Mouse (Mus musculus) spleen, adult 2 months (tissue): ENCODE measurements around the gene Sult6b2. TPM values are rescaled to one million over a fixed set of nuclear protein-coding genes. Genes with fewer than 3 reads are reported as not detected.
A peak's percentile ranks its signal among the peaks of the same experiment; 100 is the strongest.

Source experiments
- DNase-seq, 2 experiments: peaks; one replicate each; pipeline versions ENCODE4 v3.0.0 to v3.0.0-alpha.2; 2012 to 2021; ENCODE audit warnings: low spot score in 2 of 2, low read depth in 1 of 2
- H3K27ac ChIP-seq: fragments of 200-500 bp; 2 replicates; pipeline ENCODE4 v1.5.1; 2012; ENCODE audit warnings: low read length, inconsistent platforms; ENCODE audit not compliant: insufficient read depth
- H3K27me3 ChIP-seq: fragments of 200-500 bp; 2 replicates; pipeline ENCODE4 v1.6.1; 2012; ENCODE audit warnings: mild to moderate bottlenecking, moderate library complexity, low read length, inconsistent platforms; ENCODE audit not compliant: control insufficient read depth, insufficient read depth
- H3K36me3 ChIP-seq: fragments of 200-500 bp; 2 replicates; pipeline ENCODE4 v1.6.1; 2012; ENCODE audit warnings: mild to moderate bottlenecking, low read length, inconsistent platforms; ENCODE audit not compliant: control insufficient read depth, insufficient read depth
- H3K4me1 ChIP-seq: fragments of 200-500 bp; 2 replicates; pipeline ENCODE4 v1.6.1; 2011; ENCODE audit warnings: inconsistent platforms; ENCODE audit not compliant: control insufficient read depth, insufficient read depth, insufficient read length
- H3K4me3 ChIP-seq: fragments of 200-500 bp; 2 replicates; pipeline ENCODE4 v1.5.1; 2011; ENCODE audit warnings: mild to moderate bottlenecking, inconsistent platforms; ENCODE audit not compliant: insufficient read depth, insufficient read length; ENCODE audit errors: extremely low read depth
- CTCF ChIP-seq: fragments of 200-500 bp; IDR thresholded peaks from 2 replicates; pipeline ENCODE4 v1.5.1; 2011; ENCODE audit warnings: mild to moderate bottlenecking, inconsistent platforms; ENCODE audit not compliant: insufficient read depth, insufficient read length, insufficient replicate concordance; ENCODE audit errors: extremely low read depth
- POLR2A ChIP-seq: fragments of 200-500 bp; IDR thresholded peaks from 2 replicates; pipeline ENCODE4 v1.6.1; 2011; ENCODE audit warnings: low read depth, low read length, inconsistent platforms
- whole genome bisulfite sequencing: fragments of 180-500 bp; shearing (Covaris S2); methylation state at CpG from one replicate; pipeline ENCODE4 v1.1.7; 2018; 5-methylcytosine and 5-hydroxymethylcytosine counted together
- polyA plus RNA-seq: library from polyadenylated mRNA; depleted of rRNA; stranded (reverse); fragments of >200 nt; gene quantifications from 2 replicates; pipeline ENCODE4 v1.2.3, GENCODE M21; 2012

Sult6b2 gene
- polyA plus RNA-seq, 1 experiment, result not detected

DNA sequence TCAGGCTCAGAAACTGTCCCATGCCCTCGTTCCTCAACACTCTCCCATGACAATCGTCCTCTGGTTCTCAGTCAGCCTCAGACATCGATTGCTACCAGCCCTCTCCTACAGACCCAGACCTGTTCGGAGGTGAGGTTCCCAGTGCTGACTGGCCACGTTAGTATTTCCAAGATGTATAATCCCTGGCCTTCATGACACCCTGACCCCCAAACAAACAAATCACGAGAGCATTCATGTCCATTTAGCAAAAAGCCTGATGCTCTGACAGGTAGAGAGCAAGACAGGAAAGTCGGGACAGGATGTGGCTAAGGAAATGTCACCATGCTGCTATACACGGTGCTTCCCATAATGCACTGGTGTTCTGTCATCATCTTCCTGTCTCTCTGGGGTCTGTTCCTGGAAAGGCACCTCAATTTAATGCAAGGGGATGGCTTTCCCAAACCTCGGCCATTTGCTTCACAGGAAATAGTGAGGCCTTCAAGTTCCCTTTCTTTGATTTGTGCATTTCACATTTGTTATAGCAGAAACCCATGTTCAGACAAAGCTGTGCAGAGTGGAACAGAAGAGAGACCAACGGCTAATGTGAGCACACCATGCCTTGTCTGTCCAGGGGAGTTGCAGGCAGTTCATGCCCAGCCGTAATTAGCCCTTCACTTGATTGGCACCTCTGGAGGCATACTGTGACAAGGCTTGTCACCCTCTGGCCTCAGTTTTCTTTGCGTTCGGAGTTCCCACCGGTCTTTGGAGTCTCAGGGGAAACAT is 24.3 kb downstream of the Sult6b2 start:
- DNase-seq, result peak in 1 of 2 experiments; percentile 18
- no peaks in the 10 kb centered on the region for H3K27me3 ChIP-seq
- WGBS, result 46% methylated on average over 14 of the region's 14 CpGs
- no peak overlapping the region for H3K27ac ChIP-seq
- no peak overlapping the region for H3K4me3 ChIP-seq
- TF ChIP-seq POLR2A (no peak), CTCF (no peak)
- peaks cover 6% of the 10 kb centered on the region; the same call in 1 of the 2 replicates for H3K4me1 ChIP-seq
- peaks cover 4% of the 10 kb centered on the region; the same call in 1 of the 2 replicates for H3K36me3 ChIP-seq

DNA sequence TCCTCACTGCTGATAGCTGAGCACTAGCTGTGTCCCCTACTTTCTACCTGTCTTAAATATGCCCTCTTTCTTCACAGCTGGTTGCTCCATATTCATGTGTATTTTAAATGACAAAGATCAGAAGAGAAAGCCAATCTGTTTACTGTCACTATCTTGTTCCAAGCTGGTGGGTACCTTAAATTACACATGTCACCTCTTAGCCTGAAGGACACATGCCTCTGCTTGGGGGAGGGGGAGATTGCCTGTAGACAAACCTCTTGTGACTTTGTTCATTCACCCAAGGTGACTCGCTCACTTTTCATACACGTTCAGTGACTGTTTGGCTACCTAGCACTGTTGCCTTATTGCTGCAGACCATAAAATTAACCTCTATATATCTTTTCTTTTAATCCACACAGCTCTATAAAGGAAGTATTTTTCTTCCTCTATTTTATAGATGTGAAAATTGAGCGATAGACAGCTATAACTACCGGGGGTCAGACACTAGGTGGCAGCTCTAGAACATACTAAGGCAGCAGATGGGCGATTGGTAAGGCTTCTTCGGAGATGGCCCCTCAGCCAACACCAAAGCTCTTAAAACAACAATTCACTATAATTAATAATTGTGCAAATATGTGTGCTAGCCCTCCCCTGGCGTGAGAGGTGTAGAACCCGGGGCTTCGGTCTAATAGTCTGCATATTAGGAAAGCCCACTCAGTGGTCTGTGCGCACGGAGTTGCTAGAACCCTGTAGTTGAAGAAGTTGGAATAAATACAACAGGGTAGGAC is 25.1 kb downstream of the Sult6b2 start:
- 40% methylated on average over 11 of the region's 11 CpGs for WGBS
- H3K27me3 ChIP-seq, result no peaks in the 10 kb centered on the region
- no peak overlapping the region for H3K27ac ChIP-seq
- H3K4me1 ChIP-seq, result peaks cover 6% of the 10 kb centered on the region; the same call in 1 of the 2 replicates
- peaks cover 6% of the 10 kb centered on the region; the same call in 1 of the 2 replicates for H3K36me3 ChIP-seq
- peak; percentile 2 to 35 for DNase-seq
- H3K4me3 ChIP-seq, result no peak overlapping the region
- TF ChIP-seq CTCF (peak; percentile 15; the same call in 1 of the 2 replicates), POLR2A (no peak)

DNA sequence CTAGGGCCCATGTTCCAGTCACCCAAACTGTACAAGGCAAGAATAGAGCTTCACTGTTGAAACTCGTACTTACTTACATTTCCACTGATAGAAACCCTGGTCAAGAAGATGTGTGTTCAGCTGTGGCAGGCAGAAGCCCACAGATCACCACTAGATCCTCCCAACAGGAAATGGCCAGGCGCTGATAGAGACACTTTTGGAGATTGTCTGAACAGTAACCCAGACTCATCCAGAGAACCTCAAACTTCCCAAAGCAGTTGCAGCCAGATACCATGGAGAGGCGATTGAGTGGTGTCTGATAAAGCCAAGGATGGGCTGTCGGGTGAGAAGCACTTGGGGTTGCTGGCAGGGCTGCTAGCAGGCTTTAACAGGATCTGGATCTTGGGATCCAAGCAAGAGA is 27.4 kb downstream of the Sult6b2 start:
- 54% methylated on average over 4 of the region's 4 CpGs for WGBS
- DNase-seq, result no peak
- Histone ChIP-seq H3K27me3 (no peaks in the 10 kb centered on the region), H3K4me3 (no peak overlapping the region), H3K4me1 (peaks cover 6% of the 10 kb centered on the region; the same call in 1 of the 2 replicates), H3K36me3 (peaks cover 22% of the 10 kb centered on the region), H3K27ac (no peak overlapping the region)
- no peak for TF ChIP-seq CTCF
- no peak for TF ChIP-seq POLR2A

DNA sequence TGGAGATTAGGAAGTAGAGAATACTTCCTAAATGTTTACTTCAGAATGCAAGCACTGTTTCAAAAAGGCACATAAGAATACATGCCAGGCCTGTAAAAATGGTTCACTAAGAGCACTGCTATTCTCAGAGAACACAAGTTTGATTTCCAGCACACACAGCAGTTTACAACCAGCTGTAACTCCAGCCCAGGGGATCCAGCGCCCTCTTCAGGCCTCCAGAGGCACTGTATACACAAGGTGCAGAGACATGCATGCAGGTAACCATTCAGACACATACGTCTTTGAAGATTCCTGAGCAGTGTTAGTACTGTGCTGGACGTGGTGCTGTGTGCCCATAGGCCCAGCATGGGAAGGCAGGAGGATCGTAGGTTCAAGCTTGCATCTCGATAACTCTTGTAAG is 30.7 kb downstream of the Sult6b2 start:
- Histone ChIP-seq H3K36me3 (peaks cover 35% of the 10 kb centered on the region), H3K4me1 (no peaks in the 10 kb centered on the region), H3K4me3 (no peak overlapping the region), H3K27ac (no peak overlapping the region), H3K27me3 (no peaks in the 10 kb centered on the region)
- DNase-seq, result no peak
- WGBS, result 94% methylated on average over 5 of the region's 5 CpGs
- TF ChIP-seq CTCF (no peak), POLR2A (no peak)

DNA sequence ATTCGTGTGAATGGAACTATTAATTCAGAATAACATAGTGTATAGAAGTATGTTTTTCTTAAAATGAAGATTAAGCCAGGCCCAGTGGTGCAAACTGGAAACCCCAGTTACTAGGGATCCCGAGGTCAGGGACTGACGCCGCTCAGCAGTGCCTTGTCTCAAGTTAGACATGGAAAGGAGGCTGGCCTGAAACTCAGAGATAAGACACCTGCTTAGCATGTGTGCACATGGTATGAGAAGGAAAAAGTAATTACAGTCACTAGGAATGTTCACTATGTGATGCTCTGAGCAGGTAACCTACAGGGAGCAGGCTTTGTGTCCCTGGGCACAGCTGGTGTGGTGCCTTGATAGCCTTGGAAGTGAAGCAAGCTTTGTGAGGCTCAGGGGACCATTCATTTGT is 32.7 kb downstream of the Sult6b2 start:
- Histone ChIP-seq H3K4me1 (no peaks in the 10 kb centered on the region), H3K36me3 (peaks cover 39% of the 10 kb centered on the region), H3K27me3 (no peaks in the 10 kb centered on the region), H3K27ac (no peak overlapping the region), H3K4me3 (no peak overlapping the region)
- DNase-seq, result no peak
- 82% methylated on average over 4 of the region's 4 CpGs for WGBS
- TF ChIP-seq CTCF (no peak), POLR2A (no peak)

DNA sequence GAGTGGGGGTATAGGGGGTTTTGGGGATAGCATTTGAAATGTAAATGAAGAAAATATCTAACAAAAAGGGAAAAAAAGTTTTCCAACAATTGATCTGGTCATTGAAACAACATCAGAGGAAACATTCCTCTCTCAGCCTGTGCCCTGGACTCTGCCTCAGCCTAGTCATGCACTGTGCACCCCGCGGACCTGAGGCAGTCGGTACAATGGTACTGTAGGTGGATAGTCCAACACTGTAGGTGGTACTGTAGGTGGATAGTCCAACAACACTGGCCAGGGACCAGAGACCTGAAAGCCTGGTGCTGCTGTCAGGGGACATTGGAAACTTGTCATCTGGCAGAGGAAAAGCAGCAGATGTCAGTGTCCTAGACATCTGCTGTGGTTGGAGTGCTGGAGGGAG is 34.4 kb downstream of the Sult6b2 start:
- TF ChIP-seq CTCF (no peak), POLR2A (no peak)
- 96% methylated on average over 3 of the region's 3 CpGs for WGBS
- no peak overlapping the region for H3K27ac ChIP-seq
- peaks cover 36% of the 10 kb centered on the region for H3K36me3 ChIP-seq
- no peak for DNase-seq
- no peak overlapping the region for H3K4me3 ChIP-seq
- no peaks in the 10 kb centered on the region for H3K4me1 ChIP-seq
- no peaks in the 10 kb centered on the region for H3K27me3 ChIP-seq
